Mouse (Mus musculus): ENCODE results near the gene Patl2.

GRCm38 (mm10) chr2:122186751-122187150 is 762 bp upstream of the Patl2 start:
- TF ChIP-seq CTCF (IDR thresholded peaks at IDR 0.05; ENCODE audit: low read depth): no peak
- TF ChIP-seq EP300 (IDR thresholded peaks at IDR 0.05; ENCODE audit: low read depth): no peak
